Mouse (Mus musculus) embryo, embryonic 11.5 days (tissue): ENCODE results near the gene Gen1.
A peak's percentile ranks its signal among the peaks of the same experiment; 100 is the strongest.

Source experiments
- DNase-seq: peaks from one replicate; pipeline ENCODE4 v3.0.0-alpha.2; 2012; ENCODE audit warnings: low read depth, low spot score

The Gen1 gene

DNA sequence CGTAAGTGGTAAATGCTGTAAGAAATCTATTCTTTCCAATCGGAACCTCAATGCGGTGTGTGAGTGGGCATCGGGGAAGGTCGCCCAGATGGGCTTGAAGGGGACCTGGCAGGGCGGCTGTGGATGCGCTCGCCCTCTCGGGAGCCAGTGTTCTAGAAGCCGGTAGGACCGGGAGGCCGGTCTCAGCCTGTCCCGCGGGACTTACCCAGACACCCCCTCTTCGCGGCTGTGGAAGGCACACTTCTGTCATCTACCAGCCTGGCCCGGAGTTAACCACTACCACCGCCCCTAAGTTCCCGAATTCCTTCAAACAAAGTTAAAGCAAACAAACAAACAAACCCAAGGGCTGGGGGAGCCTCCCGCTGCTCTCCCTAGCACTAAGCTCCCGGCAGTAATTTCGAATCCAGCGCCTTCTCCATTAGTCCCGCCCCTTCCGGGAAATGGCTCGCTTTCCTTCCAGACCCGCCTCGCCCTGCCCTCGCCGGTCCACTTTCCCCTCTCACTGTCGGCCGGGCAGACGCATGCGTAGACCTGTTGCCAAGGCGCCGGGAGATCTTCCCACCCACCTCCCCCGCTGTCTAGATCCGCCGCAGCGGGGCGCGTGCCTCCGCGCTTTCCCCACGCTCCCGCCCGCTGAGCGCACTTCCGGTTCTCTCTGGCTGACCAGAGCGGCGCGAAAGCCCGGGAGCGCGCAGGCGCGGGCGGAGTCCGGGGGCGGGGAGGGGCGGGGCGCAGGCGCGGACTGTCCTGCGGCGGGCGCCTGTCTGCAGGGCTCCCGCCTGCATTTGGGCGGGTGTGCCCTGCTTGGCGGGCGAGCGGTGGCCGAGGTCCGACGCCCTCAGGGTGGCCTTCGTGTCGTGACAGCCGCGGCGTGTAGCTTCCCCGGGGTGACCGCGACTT is at the start of gene Gen1, which contains the start of gene Smc6:
Gen1 (minus strand) TSS at position 420 of the 900 bp plus-strand sequence.
Smc6 (plus strand) TSS at position 505 of the 900 bp plus-strand sequence.
- DNase-seq = peak; percentile 97

DNA sequence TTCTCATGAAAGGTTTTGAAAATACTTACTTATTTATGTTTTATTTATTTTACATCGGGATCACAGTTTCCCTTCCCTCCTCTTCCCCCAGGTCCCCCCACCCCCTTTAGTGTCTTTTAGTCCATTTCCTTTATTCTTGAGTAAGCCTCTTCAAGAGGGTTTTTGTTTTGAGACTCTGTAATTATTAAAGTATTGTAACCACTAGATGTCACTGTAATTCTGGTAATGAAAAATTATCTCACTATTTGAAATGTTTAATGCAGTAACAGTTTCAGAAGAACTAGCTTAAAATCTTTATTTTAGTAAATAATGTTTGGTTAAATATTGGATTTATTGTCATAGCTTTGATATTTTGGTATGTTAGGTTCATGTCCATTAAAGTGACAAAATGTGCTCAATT is 48.2 kb upstream of the Gen1 start:
- no peak for DNase-seq

DNA sequence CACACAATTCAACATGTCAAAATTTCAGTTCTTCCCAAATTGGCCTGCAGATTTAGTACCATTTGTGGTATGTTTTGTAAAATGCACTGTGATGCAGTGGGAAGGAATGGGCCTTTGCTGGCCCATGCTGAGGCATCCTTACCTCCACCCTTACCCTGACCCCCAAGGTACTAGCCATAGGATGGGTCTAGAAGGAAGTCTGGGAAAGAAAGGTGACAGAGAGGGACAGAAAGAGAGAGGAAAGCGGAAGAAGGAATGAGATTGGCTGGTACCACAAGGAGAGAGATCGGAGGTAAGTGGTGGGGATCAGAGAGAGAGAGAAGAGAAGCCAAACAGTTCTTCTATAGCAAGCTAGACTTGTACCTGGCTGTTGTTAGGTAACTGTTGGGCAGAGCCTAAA is 45.5 kb upstream of the Gen1 start:
- DNase-seq = no peak

DNA sequence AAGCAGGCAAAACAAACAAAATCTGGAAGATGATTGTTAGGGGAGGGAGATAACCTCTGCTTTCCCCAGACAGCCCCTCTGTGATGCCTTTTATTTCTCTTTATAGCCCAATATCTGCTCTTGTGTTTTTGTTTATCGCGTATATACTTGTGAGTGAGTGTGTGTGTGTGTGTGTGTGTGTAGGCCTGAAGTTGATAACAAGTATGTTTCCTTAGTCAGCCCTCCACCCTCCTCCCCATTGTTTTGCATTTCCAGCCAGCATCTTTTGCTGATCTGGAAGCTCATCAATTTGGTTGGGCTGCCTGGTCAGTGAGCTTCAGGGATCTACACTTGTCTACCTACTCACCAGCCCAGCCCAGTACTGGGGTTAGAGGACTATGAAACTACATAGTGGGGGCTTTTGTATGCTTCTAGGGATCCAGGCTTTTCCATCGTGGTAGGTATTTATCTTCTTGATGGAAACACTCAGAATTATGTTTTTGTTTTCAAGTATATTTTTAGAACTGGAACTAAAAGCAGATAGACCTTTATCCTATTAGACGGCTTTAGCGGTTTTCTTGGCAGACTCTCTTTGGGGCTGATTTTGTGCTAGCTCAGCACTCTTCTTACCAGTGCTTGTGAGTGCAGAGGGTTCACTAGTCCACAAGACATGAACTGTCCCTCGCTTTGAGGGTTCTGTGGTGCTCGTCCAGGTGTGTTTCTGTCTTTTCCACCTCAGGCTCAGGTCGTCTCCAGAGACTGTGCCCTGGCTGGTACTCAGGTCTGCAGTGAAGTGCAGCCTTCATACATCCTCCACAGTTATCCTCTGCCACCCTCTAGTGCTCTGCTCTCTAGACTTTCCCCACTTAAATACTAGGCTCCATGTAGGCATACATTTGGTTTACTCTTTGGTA is 41.4 kb upstream of the Gen1 start:
- DNase-seq = no peak

DNA sequence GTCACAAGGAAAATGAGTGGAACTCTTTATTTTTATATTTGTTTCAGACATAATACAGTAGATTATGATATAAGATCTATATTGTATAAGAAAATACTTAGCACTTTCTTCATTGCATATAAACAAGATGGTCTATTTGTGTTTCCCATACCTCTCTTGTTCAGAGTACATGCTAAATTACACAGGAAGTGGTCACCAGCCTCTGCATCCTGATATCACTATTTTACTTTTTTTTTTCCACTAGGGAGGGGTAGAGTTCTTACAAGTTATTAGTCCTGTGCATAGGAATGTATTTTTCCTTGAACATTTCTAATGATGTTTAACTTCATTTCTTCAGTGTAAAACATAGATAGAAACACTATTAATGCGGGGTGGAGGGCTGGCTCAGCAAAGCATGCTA is 35.3 kb upstream of the Gen1 start:
- no peak for DNase-seq

DNA sequence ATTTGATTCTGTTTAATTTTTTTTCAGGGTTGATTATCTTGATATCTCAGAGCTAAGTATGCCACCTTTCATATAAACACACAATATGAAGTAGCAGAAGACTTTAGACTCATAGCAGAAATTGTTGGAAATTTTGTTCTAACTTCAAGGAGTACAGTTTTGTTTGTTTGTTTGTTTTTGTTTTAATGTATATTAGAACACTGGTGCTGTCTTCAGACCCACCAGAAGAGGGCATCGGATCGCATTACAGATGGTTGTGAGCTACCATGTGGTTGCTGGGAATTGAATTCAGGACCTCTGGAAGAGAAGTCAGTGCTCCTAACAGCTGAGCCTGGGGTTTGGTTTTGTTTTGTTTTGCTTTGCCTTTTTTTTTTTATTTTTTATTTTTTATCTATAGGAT is 20.8 kb upstream of the Gen1 start:
- no peak for DNase-seq

DNA sequence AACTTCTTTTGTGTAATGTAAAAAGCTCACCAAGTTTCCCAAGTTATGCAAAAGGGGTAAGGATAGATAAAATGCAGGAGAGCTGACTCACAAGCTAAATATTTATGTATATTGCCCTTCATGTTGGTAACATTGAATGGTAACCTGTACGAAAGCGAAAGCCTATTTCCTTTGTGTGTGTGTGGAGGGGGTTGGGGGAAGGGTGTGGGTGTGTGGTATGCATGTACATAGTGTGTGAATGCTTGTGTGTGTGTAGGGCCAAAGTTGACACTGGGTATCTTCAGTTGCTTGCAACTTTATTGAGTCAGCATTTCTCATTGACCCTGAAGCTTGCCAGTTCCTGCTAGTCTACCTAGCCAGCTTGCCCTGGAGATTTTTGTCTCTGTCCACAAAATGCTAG is 16.0 kb upstream of the Gen1 start:
- no peak for DNase-seq

DNA sequence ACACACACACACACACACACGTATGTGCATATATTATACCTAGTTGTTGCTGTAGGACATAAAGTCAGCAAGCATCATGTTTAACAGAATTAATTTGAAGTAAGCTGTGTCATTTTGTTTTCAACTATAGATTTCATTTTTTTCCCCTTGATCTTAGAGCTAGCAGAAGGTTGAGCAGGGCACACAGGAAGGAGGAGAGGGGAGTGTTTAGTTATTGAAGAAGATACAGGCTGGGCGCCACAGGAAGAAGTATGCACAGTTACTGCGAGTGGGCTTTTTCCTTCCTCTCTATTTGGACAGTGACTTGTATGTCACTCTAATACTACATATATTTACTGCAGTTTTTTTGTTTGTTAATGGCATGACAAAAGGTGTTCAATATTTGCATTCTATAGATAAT is 14.3 kb upstream of the Gen1 start:
- DNase-seq = no peak

DNA sequence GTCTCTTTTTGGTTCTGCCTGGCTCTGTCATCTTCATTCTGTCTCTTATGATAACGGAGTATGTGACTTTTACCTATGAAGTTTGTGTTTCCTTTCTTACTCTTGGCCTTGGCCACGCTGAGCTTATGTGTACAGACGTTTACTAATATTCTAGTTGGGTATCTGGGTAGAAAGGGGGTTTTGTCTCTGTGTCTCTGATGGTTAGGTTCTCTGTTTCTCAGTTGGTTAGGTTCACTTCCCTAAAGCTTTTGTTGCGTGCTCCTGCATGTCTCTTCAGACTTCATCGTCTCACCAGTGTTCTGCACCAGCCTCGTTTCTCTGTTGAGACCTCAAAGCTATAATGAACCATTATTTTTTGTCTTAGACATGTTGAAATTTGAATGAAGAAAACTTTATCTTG is 11.6 kb upstream of the Gen1 start:
- DNase-seq = no peak

DNA sequence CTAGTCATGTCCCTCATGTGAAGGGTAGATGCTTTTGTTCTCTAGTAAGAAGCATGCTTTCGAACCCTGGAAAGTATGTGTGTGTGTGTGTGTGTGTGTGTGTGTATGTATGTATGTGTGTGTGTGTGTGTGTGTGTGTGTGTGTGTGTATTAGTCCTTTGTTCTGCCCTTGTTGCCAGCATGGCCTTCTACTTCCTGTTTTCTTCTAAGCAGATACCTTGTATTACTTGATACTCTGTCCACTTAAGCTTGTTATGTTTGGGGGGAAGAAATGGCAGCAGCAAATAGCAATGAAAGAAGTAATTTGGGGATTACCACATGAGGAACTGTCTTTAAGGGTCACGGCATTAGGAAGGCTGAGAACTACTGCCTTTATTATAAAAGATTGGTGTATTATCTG is 11.0 kb upstream of the Gen1 start:
- no peak for DNase-seq

DNA sequence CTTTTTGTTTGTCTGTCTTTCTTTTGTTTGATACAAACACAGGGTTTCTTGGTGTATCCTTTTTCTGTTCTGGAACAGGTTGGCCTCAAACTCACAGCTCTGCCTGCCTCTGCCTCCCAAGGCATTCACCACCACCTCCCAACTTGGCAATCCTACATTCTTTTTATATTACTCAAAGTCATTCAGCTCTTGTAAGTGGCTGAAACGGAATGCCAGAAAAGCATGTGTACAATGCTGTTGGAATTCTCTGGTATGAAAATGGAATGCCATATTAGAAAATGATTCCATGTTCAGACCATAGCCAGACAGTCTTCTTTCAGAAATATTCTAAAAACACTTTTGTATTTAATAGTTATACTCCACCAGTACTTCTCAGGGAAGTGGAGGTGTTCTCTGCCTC is 7.6 kb upstream of the Gen1 start:
- DNase-seq = no peak

DNA sequence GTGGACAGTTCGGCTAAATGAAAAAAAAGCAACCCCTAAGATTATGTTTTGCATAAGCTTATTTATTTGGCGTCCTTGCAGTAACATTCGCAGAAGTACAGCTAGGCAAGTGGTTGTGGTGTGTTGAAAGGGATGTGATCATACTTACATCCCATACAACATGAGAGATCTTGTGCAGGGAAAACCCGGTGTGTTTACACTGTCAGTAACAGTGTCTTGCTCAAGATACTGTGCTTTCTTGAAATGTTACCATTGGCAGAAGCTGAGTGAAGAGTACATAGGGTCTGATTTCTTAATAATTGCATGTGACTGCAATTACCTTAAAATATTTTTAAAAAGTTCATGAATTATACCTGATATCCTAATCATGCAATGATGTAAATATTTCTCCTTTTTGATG is 7.0 kb upstream of the Gen1 start:
- no peak for DNase-seq

DNA sequence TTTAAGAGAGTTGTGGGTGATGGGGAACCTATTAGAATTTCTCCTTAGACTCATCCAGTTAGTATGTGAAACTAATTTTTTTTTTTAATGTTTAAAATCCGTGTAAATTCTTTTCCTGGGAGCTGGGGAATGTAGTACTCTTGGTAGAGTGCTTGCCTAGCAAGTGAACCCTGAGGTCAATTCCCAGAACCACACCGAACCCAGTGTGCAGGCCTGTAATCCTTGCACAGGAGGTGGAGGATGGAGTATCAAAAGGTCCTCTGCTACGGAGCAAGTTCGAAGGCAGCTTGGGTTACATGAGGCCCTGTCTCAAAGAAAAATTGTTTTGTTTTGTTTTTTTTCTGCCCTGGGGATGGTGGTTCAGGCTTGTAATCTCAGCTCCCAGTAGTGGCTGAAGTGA is 1.4 kb upstream of the Gen1 start:
- DNase-seq = no peak

DNA sequence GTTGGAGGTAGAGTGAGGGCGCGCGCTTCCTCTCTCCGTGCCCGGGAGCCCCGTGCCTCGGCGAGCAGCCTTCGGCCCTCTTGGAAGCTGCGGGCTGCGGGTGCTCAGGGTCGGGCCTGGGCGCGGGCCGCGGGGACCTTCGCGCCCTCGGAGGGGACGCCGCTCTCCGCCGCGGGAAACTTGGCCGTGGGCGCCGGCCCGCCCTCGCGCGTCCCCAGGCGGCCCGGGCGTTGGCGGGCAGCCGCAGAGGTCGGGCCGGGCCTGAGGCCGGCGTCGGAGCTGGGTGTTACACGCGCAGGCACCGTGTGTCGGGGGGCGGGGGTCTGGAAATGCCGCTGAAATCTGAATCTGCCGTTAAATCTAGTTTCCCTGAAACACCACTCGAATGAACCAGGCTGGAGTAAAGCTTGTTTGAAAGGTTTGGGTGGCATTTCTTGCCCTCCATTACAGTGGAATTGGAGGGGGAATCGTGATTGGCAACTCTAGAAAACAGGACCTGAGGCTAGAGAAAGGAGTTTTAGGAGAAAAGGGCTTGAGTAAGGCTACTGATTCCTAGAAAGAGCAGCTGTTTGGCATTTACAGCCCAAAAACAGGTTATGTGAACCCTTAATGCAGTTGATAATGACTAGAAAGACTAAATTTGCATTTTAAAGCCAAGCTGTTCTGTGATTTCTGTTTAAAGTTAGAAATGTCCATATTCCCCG is 833 bp upstream of the Gen1 start:
- peak; percentile 17 for DNase-seq

DNA sequence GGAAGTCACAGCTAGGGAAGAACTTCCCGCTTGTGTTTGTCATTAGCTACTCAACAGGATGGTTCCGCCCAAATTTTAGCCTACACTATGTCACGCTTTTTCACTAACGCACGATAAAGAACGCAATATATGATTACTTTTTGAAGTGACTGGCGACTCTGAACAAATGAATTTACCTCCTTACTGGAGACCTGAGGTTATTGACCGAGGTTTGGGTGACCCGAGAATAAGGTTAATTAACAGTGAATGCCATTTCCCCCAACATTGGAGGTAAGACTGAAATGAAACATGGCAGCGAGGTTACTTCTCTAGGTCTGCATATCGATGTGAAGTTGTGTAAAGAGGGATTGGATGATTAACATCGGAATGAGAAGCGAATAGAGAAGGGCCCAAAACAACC is 706 bp downstream of the Gen1 start:
- DNase-seq = peak; percentile 9

DNA sequence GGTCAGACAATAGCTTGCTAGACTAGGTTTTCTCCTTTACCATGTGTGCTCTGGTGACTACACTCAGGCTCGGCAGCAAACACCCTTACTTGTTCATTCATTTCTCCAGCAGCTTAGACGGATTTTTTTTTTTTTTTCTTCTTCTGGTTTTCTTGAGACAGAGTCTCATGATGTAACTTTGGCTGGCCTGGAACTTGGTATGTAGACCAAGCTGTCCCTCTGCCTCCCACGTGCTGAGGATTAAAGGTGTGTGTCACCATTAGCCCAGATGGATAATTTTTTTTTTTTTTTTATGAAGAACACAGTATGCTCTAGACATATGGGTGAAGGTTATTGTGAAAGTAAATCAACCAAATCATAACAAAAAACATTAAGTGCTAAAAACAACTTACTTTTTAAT is 15.3 kb downstream of the Gen1 start:
- no peak for DNase-seq

DNA sequence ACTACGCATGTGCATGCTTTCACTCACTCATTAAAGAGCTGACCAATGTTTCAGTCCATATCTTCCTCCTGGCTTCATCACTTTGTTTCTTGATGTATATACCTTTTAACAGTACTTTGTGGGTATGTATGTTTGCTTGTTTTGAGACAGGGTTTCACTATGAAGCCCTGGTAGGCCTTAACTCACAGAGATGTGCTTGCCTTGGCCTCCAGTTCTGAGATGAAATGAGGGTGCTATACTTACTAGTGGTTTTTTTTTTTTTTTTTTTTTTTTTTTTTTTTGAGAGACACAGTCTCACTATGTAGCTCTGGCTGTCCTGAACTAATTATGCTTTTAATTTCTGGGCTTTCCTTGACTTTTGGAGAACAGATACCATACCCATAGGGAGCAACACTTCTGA is 18.1 kb downstream of the Gen1 start:
- no peak for DNase-seq

DNA sequence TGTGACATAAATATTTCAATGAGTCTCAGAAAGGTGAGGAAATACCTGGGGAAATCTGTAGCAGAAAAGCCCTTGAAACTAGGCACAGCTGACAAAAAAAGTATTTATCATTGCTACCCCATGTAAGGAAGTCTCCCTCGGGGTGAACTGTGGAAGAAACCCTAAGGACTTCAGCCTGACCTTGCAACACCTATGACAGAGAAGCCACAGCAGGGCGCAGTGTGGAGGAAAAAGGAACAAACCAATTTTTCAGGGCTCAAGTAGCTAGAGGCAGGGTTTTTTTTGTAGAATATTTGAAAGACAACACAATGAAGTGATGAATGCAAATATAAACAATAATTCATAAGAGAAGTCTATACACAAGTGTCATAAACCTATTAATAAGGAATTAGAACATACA is 29.6 kb downstream of the Gen1 start:
- no peak for DNase-seq

DNA sequence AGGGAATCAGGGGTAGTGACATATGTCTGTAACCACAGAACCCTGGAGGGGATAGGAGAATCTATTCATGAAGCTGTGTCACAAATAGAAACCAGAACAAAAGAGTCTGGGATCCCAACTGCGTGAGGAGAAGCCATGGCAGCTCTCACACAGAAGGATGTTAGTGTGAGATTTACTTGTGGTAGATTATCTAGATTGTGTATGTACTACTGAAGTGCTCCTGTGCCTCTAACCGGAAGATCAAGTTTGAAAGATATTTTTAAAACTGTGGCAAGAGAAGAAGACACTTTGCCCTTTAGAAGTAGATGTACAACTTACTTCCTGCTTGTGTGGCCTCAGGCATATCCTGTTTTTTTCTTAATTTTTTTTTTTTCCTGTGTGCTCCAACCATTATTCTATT is 35.3 kb downstream of the Gen1 start:
- no peak for DNase-seq

DNA sequence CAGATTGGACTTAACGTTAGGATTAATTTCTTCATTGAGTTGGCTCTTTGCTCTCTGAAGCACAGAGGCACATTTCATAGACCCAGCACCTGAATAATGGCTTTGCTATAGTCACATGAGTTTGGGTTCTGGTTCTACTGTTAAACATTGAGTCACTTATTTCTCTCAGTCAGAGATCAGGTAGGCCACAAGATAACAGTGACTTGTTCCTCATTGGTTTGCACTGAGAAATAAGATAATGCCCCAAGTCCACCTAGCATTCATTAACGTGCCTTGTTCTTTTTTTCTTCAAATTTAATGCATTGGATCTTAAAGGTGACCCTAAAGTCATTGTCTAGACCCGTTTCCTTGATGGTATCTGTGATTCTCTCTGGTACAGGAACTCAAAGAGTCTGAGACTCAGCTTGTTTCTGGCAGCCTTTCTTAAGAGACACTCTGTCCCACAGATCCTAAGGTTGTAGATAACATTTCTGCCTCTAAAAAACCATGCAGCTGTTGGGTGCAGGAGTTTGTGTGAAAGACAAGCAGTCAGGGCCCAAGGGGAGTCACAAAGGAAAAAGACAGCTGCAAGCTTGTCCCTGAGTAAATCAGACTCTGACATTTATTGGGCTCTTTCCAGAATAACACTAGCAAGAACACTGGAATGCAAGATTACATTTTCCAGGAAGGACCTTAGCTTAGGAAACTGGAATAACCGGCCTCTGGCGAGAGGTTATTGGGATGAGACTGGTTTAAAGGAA is 38.9 kb downstream of the Gen1 start:
- DNase-seq = no peak

DNA sequence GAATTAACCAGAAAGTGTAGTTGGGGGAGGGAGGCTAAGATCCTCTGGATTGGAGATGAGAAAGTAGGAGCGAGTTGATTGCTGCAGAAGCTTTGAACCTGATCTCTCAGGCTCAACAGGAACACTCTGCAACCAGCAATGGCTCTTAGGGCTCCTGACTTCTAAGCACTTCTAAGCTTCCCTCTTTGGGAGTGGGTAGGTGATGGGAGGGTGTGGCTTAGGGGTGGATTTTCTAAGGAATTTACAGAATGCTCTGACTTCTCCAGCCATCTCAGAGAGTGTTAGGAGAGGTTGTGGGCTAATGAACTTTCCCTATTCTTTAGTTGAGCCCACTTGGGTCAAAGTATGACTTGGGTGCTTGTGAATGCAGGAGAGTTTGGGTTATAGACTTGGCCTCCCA is 39.5 kb downstream of the Gen1 start:
- DNase-seq = no peak
